Mouse (Mus musculus): ENCODE measurements at regions not wholly inside any gene's neighbourhood (a gene's known extent, or its start where the extent isn't known, plus 50 kb on each side); places are given as distances from the start of the nearest gene placed in this dataset.

- no peak for TF ChIP-seq CTCF (IDR thresholded peaks at IDR 0.05; ENCODE audit: extremely low read depth, insufficient read depth, insufficient read length, insufficient replicate concordance)
- no peak for TF ChIP-seq POLR2A (IDR thresholded peaks at IDR 0.05; ENCODE audit: low read depth, low read length)
Measured at GRCm38 (mm10) chr11:48464036-48464435, 336.1 kb upstream of the Rack1 start.

Measured in spleen, adult 2 months (tissue).